Mouse (Mus musculus) regulatory T cell (primary cell): Measurements from ENCODE around the gene Gdap1l1.
"Not testable (repeated sequence)": the region's sequence is repeated elsewhere in the genome, so short reads cannot be mapped to it uniquely, and the experiment has no call there.

ENCODE experiments used
- in situ Hi-C: fragments of 300-600 bp; cut with MboI, MseI; formaldehyde crosslinking; loops from one replicate; pipeline ENCODE4 v1.15.1; 2025; ENCODE audit warnings: high pct_unique_total_duplicates

Gene Gdap1l1

DNA sequence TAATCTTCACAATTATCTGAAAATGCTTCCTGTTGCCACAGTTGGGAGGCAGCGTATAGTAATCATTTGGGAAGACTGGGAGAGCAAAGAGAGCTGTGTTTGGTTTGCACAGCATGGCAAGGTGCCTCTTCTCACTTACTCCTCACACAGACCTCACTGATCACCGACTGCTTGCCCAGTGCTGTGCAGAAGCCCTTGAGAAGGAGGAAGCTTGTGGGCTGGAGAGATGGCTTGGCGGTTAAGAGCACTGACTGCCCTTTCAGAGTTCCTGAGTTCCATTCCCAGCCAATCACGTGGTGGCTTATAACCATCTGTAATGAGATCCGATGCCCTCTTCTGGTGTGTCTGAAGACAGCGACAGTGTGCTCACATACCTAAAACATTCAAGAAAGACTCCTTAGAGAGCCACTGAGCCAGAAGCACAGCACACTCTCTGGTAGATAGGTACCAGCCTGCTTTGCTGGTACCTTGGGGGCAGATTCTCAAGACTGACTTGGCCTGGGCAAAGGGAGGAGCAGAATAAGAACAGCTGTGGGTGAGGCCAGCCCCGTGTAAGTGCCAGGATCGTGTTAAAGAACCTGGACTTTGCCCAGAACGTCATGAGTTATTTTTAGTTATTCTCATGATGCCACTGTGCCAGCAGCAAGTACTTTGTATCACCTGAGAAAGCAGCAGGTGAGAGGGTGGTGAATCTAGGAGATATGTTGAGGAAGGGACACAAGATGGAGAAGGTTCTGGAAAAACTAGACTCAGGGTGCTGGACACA lies 15.2 kb upstream of the Gdap1l1 start:
- in situ Hi-C loops: loop anchor here (10.0 kb wide), 1 partner anchor 172 kb away; no protein-coding TSS in a partner anchor

- in situ Hi-C loops: loop anchor here (10.0 kb wide), 1 partner anchor 170 kb away; no protein-coding TSS in a partner anchor
Observed at GRCm38 (mm10) chr2:163424597-163424996, 13.7 kb upstream of the Gdap1l1 start, which contains the start of gene Oser1. Oser1 (minus strand) TSS chr2:163424697.

- in situ Hi-C loops: loop anchor here (10.0 kb wide), 1 partner anchor 166 kb away; no protein-coding TSS in a partner anchor
Observed at GRCm38 (mm10) chr2:163428346-163429011, 9.8 kb upstream of the Gdap1l1 start.

- in situ Hi-C loops: loop anchor here (5.0 kb wide), 1 partner anchor 36 kb away; no protein-coding TSS in a partner anchor
Observed at GRCm38 (mm10) chr2:163431289-163431688, 7.0 kb upstream of the Gdap1l1 start.

GRCm38 (mm10) chr2:163433971-163434370 lies 4.3 kb upstream of the Gdap1l1 start:
- in situ Hi-C loops: loop anchor here (5.0 kb wide), 1 partner anchor 33 kb away; no protein-coding TSS in a partner anchor

DNA sequence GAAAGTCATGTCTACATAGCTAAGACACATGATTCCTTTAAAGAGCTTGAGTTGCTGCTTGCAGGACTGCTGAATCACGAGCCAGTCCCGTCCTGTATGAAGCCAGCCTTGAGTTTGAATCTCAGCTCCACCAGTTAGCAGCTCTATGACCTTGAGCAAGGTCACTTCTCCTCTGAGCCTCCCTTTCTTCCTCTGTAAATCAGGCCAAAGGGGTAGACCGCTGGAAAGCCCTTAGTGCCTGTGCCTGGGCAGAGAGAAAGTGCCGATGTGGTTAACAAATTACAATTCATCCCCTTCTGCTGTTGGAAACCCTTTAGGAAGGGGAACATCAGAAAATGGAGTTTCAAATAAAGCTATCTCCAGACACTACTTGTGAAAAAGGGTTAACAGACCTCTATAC lies 476 bp upstream of the Gdap1l1 start:
- in situ Hi-C loops: no loop called here

- in situ Hi-C loops: no loop called here
Observed at GRCm38 (mm10) chr2:163438619-163439451, 559 bp downstream of the Gdap1l1 start.

DNA sequence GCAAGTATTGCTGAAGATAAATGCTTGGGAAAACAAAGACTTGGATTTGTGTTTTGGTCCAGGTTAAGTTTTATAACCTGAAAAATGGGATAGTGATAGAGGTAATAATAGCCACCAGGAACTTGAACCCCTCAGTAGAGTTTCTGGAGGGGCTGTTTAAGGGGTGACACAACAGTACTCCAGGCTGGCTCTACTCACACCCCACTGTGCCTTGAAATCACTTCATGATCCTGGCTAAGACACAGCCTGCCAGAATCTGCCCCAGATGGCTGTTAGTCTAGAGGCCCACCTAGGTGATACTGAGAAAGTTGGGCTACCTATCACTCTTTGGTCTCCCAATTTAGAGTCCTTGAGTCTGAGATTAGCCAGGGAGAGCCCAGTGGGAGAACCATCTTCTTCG lies 1.2 kb downstream of the Gdap1l1 start:
- in situ Hi-C loops: no loop called here

DNA sequence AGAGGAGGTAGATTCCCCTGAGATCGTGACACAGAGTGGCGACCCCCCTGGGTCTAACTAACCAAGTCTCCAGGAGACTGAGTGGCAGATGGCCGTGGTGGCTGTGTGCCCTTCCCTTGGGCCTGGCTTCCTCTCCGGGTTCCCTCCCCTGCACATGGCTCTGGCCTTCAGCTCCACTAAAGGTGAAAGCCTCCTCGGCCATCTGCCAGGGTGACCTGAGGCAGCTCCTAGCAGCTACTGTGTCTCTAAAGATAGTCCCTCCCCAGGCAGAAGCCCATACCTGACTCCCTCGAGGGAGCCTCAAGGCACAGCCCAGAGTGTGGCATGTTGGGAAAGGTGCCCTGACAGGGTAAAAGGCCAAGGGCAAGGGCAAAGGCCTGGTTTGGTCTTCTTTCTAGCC lies 5.3 kb downstream of the Gdap1l1 start:
- in situ Hi-C loops: no loop called here

- in situ Hi-C loops: no loop called here
Observed at GRCm38 (mm10) chr2:163444017-163444416, 5.7 kb downstream of the Gdap1l1 start.

GRCm38 (mm10) chr2:163447375-163447774 lies 9.1 kb downstream of the Gdap1l1 start:
- in situ Hi-C loops: no loop called here

GRCm38 (mm10) chr2:163449276-163449675 lies 11.0 kb downstream of the Gdap1l1 start:
- in situ Hi-C loops: no loop called here

- in situ Hi-C loops: no loop called here
Observed at GRCm38 (mm10) chr2:163450668-163451295, 12.5 kb downstream of the Gdap1l1 start.

GRCm38 (mm10) chr2:163452738-163453137 lies 14.5 kb downstream of the Gdap1l1 start:
- in situ Hi-C loops: no loop called here

- in situ Hi-C loops: no loop called here
Observed at GRCm38 (mm10) chr2:163453378-163453777, 15.1 kb downstream of the Gdap1l1 start.

DNA sequence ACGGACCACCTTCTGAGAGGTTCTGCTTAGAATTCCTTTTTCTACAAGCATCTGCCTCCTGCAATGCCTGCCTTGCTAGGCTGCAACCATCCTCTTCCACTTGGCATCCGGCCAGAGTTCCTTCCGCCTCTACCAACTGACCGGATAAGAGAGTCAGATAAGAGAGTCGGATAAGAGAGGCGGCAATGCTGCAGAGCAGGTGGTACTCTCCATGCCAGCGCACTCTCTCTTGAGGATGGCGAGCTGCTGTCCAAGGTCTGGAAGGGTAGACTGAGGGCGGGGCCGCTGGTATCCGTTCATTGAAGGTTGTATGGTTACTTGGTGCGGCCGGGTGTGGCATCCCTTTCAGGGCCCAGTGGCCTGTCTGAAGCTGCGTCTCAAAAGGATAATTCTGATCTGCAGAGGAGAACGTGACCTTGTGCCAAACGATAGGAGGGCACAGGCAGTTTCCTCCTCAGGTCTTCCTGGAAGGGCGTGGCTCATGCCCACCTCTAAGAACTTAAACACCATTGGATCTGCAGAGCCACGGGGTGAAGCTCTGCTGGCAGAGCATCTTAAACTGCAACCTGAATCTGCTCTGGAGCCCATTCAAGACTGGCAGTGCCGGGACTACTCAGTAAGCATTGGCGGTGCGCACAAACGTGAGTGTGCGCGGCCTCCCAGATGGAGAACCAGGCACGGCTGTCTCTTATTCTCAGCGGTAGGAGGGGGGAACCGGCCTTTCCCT lies 20.4 kb downstream of the Gdap1l1 start:
- in situ Hi-C loops: no loop called here

DNA sequence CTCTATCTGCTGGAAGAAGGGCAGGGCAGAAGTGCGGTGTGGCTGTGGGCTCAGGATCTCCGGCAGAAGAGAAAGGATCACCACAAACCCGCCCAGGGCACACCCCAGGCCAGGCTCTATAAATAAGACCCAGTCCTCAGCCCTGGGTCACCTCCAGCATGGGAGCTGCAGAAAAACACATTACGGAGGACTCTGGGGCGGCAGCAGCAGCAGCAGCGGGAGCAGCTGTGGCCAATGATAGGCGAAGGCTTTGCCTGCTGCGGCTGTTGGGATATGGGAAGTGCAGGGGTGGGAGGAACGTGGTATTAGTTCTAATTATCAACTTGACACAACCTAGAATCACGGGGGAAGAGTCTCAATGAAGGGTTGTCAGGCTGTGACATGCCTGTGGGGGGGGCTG lies 21.1 kb downstream of the Gdap1l1 start:
- in situ Hi-C loops: no loop called here

- in situ Hi-C loops: no loop called here
Observed at GRCm38 (mm10) chr2:163460622-163461021, 22.3 kb downstream of the Gdap1l1 start.

- in situ Hi-C loops: not testable (repeated sequence)
Observed at GRCm38 (mm10) chr2:163461307-163461706, 23.0 kb downstream of the Gdap1l1 start.

GRCm38 (mm10) chr2:163462386-163462785 lies 24.1 kb downstream of the Gdap1l1 start:
- in situ Hi-C loops: no loop called here

GRCm38 (mm10) chr2:163462801-163463200 lies 24.5 kb downstream of the Gdap1l1 start:
- in situ Hi-C loops: no loop called here
